Mouse (Mus musculus) kidney, postnatal 0 days (tissue): Measurements from ENCODE around the gene Tpp2. TPM values are rescaled to one million over a fixed set of nuclear protein-coding genes. Genes with fewer than 3 reads are reported as not detected.
"Not testable (repeated sequence)": the region's sequence is repeated elsewhere in the genome, so short reads cannot be mapped to it uniquely, and the experiment has no call there.

Experiments used
- ATAC-seq: fragments of 200-750 bp; cut with Nextera tagmentation; replicated peaks from 2 replicates; pipeline ENCODE4 v1.8.0; 2017; ENCODE audit warnings: low read depth, moderate number of reproducible peaks, moderate TSS enrichment, moderate library complexity; ENCODE audit not compliant: low FRiP score
- DNase-seq: peaks from one replicate; pipeline ENCODE4 v3.0.0-alpha.2; 2016; ENCODE audit warnings: low spot score
- H3K27ac ChIP-seq: fragments of 300-500 bp; sonication (generic); 2 replicates; pipeline ENCODE4 v1.5.1; 2014; ENCODE audit warnings: mild to moderate bottlenecking
- H3K27me3 ChIP-seq: fragments of 300-500 bp; sonication (generic); 2 replicates; pipeline ENCODE4 v1.6.1; 2014; ENCODE audit warnings: low read length, mixed read lengths; ENCODE audit not compliant: insufficient read depth
- H3K36me3 ChIP-seq: fragments of 300-500 bp; sonication (generic); 2 replicates; pipeline ENCODE4 v1.6.1; 2014; ENCODE audit warnings: low read length, mixed read lengths; ENCODE audit not compliant: insufficient read depth
- H3K4me1 ChIP-seq: fragments of 300-500 bp; sonication (generic); replicated peaks from 2 replicates; pipeline ENCODE4 v1.6.1; 2014; ENCODE audit warnings: antibody characterized with exemption, low read length, mixed read lengths; ENCODE audit not compliant: insufficient read depth
- H3K4me2 ChIP-seq: fragments of 300-500 bp; sonication (generic); 2 replicates; pipeline ENCODE4 v1.6.1; 2014; ENCODE audit warnings: mild to moderate bottlenecking, low read length, moderate library complexity, mixed read lengths
- H3K4me3 ChIP-seq: fragments of 300-500 bp; sonication (generic); replicated peaks from 2 replicates; pipeline ENCODE4 v1.5.1; 2014; ENCODE audit warnings: low read depth, low read length
- H3K9ac ChIP-seq: fragments of 300-500 bp; sonication (generic); 2 replicates; pipeline ENCODE4 v1.6.1; 2014; ENCODE audit warnings: low read depth, low read length
- H3K9me3 ChIP-seq: fragments of 300-500 bp; sonication (generic); replicated peaks from 2 replicates; pipeline ENCODE4 v1.6.1; 2016; ENCODE audit warnings: low read length, inconsistent platforms, mixed read lengths
- CTCF ChIP-seq: IDR thresholded peaks from 2 replicates; pipeline ENCODE4 v1.5.1; 2016; ENCODE audit warnings: antibody characterized with exemption, low read depth, mild to moderate bottlenecking, moderate library complexity
- WGBS: fragments of 180-500 bp; shearing (Covaris S2); extraction: QIAGEN DNeasy Blood & Tissue Kit; methylation state at CpG from one replicate; pipeline ENCODE4 v1.1.7; 2014; 5-methylcytosine and 5-hydroxymethylcytosine counted together
- microRNA-seq: library from miRNA; unstranded; fragments of <30 nt; microRNA quantifications from one replicate; pipeline ENCODE4, GENCODE M21; 2016
- polyA plus RNA-seq: library from polyadenylated mRNA; unstranded; fragments of >200 nt; fragmentation: Nextera tagmentation; extraction: Ambion mirVana; gene quantifications from 2 replicates; pipeline ENCODE4 v1.2.1, GENCODE M21; 2015

The Tpp2 gene
- polyA plus RNA-seq, 1 experiment from 2014 or later: 38.0 TPM

- TF ChIP-seq CTCF: no peak
- Histone ChIP-seq H3K9me3 (no peaks in the 10 kb centered on the region), H3K27ac (no peak overlapping the region), H3K4me3 (no peak overlapping the region), H3K9ac (no peak overlapping the region), H3K27me3 (no peaks in the 10 kb centered on the region), H3K4me2 (no peak overlapping the region), H3K36me3 (no peaks in the 10 kb centered on the region), H3K4me1 (no peaks in the 10 kb centered on the region)
- ATAC-seq: no peak
- DNase-seq: no peak
- WGBS: 80% methylated on average over 2 of the region's 2 CpGs
Measured at GRCm38 (mm10) chr1:44032213-44032612, 98.8 kb downstream of the Tpp2 start.

- 86% methylated on average over 5 of the region's 5 CpGs for WGBS
- H3K4me2 ChIP-seq: no peak overlapping the region
- no peak overlapping the region for H3K9ac ChIP-seq
- no peaks in the 10 kb centered on the region for H3K27me3 ChIP-seq
- no peaks in the 10 kb centered on the region for H3K36me3 ChIP-seq
- ATAC-seq (no peak), DNase-seq (no peak)
- H3K9me3 ChIP-seq: no peaks in the 10 kb centered on the region
- no peak overlapping the region for H3K27ac ChIP-seq
- no peaks in the 10 kb centered on the region for H3K4me1 ChIP-seq
- no peak for TF ChIP-seq CTCF
- H3K4me3 ChIP-seq: no peak overlapping the region
Measured at GRCm38 (mm10) chr1:44032948-44033347, 99.5 kb downstream of the Tpp2 start.

- Histone ChIP-seq H3K9me3 (no peaks in the 10 kb centered on the region), H3K4me1 (no peaks in the 10 kb centered on the region), H3K4me2 (peak overlapping the region; percentile 88), H3K27ac (no peak overlapping the region), H3K4me3 (peak overlapping the region; percentile 45), H3K36me3 (no peaks in the 10 kb centered on the region), H3K9ac (peak overlapping the region; percentile 61; the same call in 1 of the 2 replicates), H3K27me3 (no peaks in the 10 kb centered on the region)
- peak; percentile 46; the same call in 1 of the 2 replicates for ATAC-seq
- 1% methylated on average over 17 of the region's 17 CpGs for WGBS
- DNase-seq: peak; percentile 92
- TF ChIP-seq CTCF: peak; percentile 95
Measured at GRCm38 (mm10) chr1:44041797-44042554, 108.5 kb downstream of the Tpp2 start.

- Histone ChIP-seq H3K9ac (peak overlapping the region; percentile 61; the same call in 1 of the 2 replicates), H3K27ac (no peak overlapping the region), H3K4me3 (peak overlapping the region; percentile 45), H3K36me3 (no peaks in the 10 kb centered on the region), H3K27me3 (no peaks in the 10 kb centered on the region), H3K4me1 (no peaks in the 10 kb centered on the region), H3K4me2 (peak overlapping the region; percentile 88), H3K9me3 (no peaks in the 10 kb centered on the region)
- 0% methylated on average over 6 of the region's 6 CpGs for WGBS
- DNase-seq: no peak
- TF ChIP-seq CTCF: no peak
- ATAC-seq: 0 out of 2 replicates have a peak, but pooled peaks have one; percentile 7
Measured at GRCm38 (mm10) chr1:44042555-44042915, 109.1 kb downstream of the Tpp2 start.

- WGBS: 93% methylated on average over 5 of the region's 5 CpGs
- H3K4me3 ChIP-seq, H3K4me1 ChIP-seq: not testable (repeated sequence)
Measured at GRCm38 (mm10) chr1:44045689-44046088, 112.2 kb downstream of the Tpp2 start.

GRCm38 (mm10) chr1:44046556-44046955 lies 113.1 kb downstream of the Tpp2 start:
- Histone ChIP-seq H3K27ac (no peak overlapping the region), H3K9me3 (no peaks in the 10 kb centered on the region), H3K4me3 (no peak overlapping the region), H3K9ac (no peak overlapping the region), H3K36me3 (no peaks in the 10 kb centered on the region), H3K4me1 (no peaks in the 10 kb centered on the region), H3K27me3 (no peaks in the 10 kb centered on the region), H3K4me2 (no peak overlapping the region)
- no peak for TF ChIP-seq CTCF
- no peak for DNase-seq
- WGBS: 55% methylated on average over 2 of the region's 2 CpGs
- no peak for ATAC-seq

More at GRCm38 (mm10) chr1:44045689-44046088, 112.2 kb downstream of the Tpp2 start:
- H3K36me3 ChIP-seq, H3K27ac ChIP-seq, H3K9ac ChIP-seq, ATAC-seq, H3K27me3 ChIP-seq, H3K9me3 ChIP-seq, DNase-seq, H3K4me2 ChIP-seq: not testable (repeated sequence)

Small RNAs within 50 kb of the gene (microRNA-seq; reads per million reads assigned to microRNA genes)
- not detected for gene Gm24180

Other genes with a start within 250 kb of the Tpp2 start
- 23.4 and 25.1 TPM in 2 replicates for gene 1500015O10Rik, start 203.0 kb upstream of the Tpp2 start, polyA plus RNA-seq
- 27.3 and 28.5 TPM in 2 replicates for gene Uxs1, start 105.8 kb upstream of the Tpp2 start, polyA plus RNA-seq
- gene Mettl21c, start 86.4 kb downstream of the Tpp2 start, polyA plus RNA-seq: 0.18 and 0.25 TPM in 2 replicates
- 0.03 TPM in 1 of 2 replicates, not detected in the other for gene Gm8251, start 128.3 kb downstream of the Tpp2 start, polyA plus RNA-seq
- 60.8 and 63.2 TPM in 2 replicates for gene Tex30, start 168.8 kb downstream of the Tpp2 start, polyA plus RNA-seq
- gene Kdelc1, start 185.2 kb downstream of the Tpp2 start, polyA plus RNA-seq: 45.8 and 53.8 TPM in 2 replicates
- 16.4 and 17.0 TPM in 2 replicates for gene Bivm, start 185.3 kb downstream of the Tpp2 start, polyA plus RNA-seq
- 14.1 TPM in 2 replicates for gene Ercc5, start 214.1 kb downstream of the Tpp2 start, polyA plus RNA-seq